Mouse (Mus musculus) heart, embryonic 10.5 days (tissue): ENCODE data around the gene Lmcd1. TPM values are rescaled to one million over a fixed set of nuclear protein-coding genes. Genes with fewer than 3 reads are reported as not detected.

Source experiments
- DNase-seq: peaks from one replicate; pipeline ENCODE4 v3.0.0-alpha.2; 2017; ENCODE audit warnings: low spot score
- H3K27ac ChIP-seq: fragments of 300-500 bp; sonication (generic); 2 replicates; pipeline ENCODE4 v1.5.1; 2016; ENCODE audit warnings: mild to moderate bottlenecking
- H3K27me3 ChIP-seq: fragments of 300-500 bp; sonication (generic); 2 replicates; pipeline ENCODE4 v1.6.1; 2016; ENCODE audit warnings: mild to moderate bottlenecking; ENCODE audit not compliant: poor library complexity, insufficient read depth, severe bottlenecking
- H3K36me3 ChIP-seq: fragments of 300-500 bp; sonication (generic); 2 replicates; pipeline ENCODE4 v1.6.1; 2016; ENCODE audit warnings: mild to moderate bottlenecking, moderate library complexity
- H3K4me1 ChIP-seq: fragments of 300-500 bp; sonication (generic); 2 replicates; pipeline ENCODE4 v1.6.1; 2016; ENCODE audit warnings: mild to moderate bottlenecking
- H3K4me3 ChIP-seq: fragments of 300-500 bp; sonication (generic); 2 replicates; pipeline ENCODE4 v1.5.1; 2016; ENCODE audit warnings: mild to moderate bottlenecking, moderate library complexity
- H3K9me3 ChIP-seq: fragments of 300-500 bp; sonication (generic); 2 replicates; pipeline ENCODE4 v1.6.1; 2016; ENCODE audit warnings: mild to moderate bottlenecking, moderate library complexity
- WGBS: fragments of 180-500 bp; shearing (Covaris S2); methylation state at CpG from one replicate; pipeline ENCODE4 v1.1.7; 2016; 5-methylcytosine and 5-hydroxymethylcytosine counted together
- polyA plus RNA-seq: library from polyadenylated mRNA; unstranded; fragments of >200 nt; fragmentation: Nextera tagmentation; extraction: Ambion mirVana; gene quantifications from 2 replicates; pipeline ENCODE4 v1.2.1, GENCODE M21; 2016

Lmcd1 gene
- polyA plus RNA-seq, 1 experiment from 2014 or later = 12.8 TPM

DNA sequence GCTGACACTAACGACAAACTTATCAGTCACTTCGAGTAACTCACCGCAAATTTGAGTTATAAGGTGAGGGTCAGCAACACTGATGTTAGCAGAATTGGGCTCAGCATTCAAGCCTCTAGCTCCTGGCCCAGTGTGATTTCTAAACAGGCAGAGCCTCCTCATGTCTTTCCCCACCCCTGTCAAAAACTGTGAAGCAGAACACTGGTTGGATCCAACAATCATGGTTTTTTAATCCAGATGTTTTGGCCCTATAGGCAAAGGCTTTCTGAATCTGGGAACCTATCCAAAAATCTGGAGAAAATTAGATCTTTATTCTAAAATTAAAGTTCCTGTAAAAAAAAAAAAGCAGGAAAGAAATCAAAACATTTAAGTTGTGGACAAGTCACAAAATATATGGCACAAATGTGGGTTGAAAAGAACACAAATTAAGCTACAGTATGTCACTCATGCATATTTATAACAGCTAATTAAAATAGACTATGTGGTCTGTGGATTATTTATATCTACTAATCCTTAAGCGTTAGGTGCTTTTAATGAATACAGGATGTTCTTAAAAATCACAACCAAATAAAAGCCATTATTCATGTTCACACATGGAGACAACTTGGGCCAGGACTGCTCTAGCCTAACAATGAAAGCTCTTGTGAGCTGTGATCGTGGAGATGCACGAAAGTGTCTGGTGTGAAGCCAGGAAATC lies 5.7 kb upstream of the Lmcd1 start:
- no peak overlapping the region for H3K27ac ChIP-seq
- no peak for DNase-seq
- H3K9me3 ChIP-seq = no peaks in the 10 kb centered on the region
- no peaks in the 10 kb centered on the region for H3K4me1 ChIP-seq
- no peaks in the 10 kb centered on the region for H3K27me3 ChIP-seq
- no peaks in the 10 kb centered on the region for H3K36me3 ChIP-seq
- H3K4me3 ChIP-seq = no peak overlapping the region
- 83% methylated on average over 6 of the region's 6 CpGs for WGBS

DNA sequence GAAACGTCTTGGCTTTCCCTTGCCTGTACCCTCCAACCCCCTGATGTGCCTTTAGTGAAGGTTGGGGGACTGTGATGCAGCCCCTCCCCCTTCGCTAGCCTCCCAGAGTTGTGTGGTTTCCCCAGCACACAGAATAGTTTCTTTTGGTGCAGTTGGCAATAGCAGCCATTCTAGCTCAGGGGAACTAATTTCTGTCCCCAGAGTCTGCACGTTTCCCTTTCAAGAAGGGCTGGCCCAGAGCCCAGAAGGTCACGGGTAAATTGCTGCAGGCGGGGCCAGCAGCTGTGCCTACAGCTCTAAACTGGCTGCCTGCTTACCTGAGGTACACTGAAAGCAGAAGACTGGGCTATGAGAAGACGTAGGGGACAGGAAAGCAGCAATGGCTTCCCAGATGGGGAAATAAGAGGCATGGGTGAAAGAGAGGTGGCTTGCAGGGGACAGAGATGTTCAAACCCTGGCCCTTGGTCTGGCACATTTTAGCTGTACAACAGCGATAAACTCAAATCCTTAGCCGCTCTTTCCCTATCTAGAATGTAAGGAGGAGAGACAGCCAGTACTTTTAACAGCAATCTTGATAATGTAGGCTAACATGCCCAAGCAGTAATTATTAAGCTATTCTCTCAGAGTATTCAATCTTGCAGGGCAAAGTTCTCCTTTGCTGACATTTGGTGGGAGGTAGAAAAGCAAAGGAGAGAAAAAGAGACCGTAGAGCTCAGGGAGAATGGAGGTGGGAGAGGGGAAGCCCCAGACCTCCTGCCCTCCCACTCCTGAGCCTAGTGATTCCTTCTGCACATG lies 900 bp downstream of the Lmcd1 start:
- Histone ChIP-seq H3K27ac (peak overlapping the region; percentile 72; the same call in 1 of the 2 replicates), H3K4me3 (peak overlapping the region; percentile 45), H3K36me3 (no peaks in the 10 kb centered on the region), H3K4me1 (peaks cover 17% of the 10 kb centered on the region), H3K9me3 (no peaks in the 10 kb centered on the region), H3K27me3 (peaks cover 9% of the 10 kb centered on the region; the same call in 1 of the 2 replicates)
- no peak for DNase-seq
- 38% methylated on average over 9 of the region's 9 CpGs for WGBS

GRCm38 (mm10) chr6:112275731-112276245 lies 2.2 kb downstream of the Lmcd1 start:
- peaks cover 9% of the 10 kb centered on the region; the same call in 1 of the 2 replicates for H3K27me3 ChIP-seq
- H3K36me3 ChIP-seq = no peaks in the 10 kb centered on the region
- no peak overlapping the region for H3K27ac ChIP-seq
- H3K4me3 ChIP-seq = no peak overlapping the region
- peaks cover 17% of the 10 kb centered on the region for H3K4me1 ChIP-seq
- no peaks in the 10 kb centered on the region for H3K9me3 ChIP-seq
- WGBS = 78% methylated on average over 6 of the region's 6 CpGs
- DNase-seq = no peak

GRCm38 (mm10) chr6:112278805-112279204 lies 5.2 kb downstream of the Lmcd1 start:
- Histone ChIP-seq H3K27me3 (peaks cover 9% of the 10 kb centered on the region; the same call in 1 of the 2 replicates), H3K36me3 (no peaks in the 10 kb centered on the region), H3K9me3 (no peaks in the 10 kb centered on the region), H3K4me3 (no peak overlapping the region), H3K27ac (no peak overlapping the region), H3K4me1 (peaks cover 10% of the 10 kb centered on the region; the same call in 1 of the 2 replicates)
- no peak for DNase-seq
- 88% methylated on average over 1 of the region's 1 CpGs for WGBS

GRCm38 (mm10) chr6:112280161-112280560 lies 6.6 kb downstream of the Lmcd1 start:
- Histone ChIP-seq H3K27ac (no peak overlapping the region), H3K4me3 (no peak overlapping the region), H3K27me3 (peaks cover 9% of the 10 kb centered on the region; the same call in 1 of the 2 replicates), H3K4me1 (no peaks in the 10 kb centered on the region), H3K36me3 (no peaks in the 10 kb centered on the region), H3K9me3 (no peaks in the 10 kb centered on the region)
- no peak for DNase-seq
- WGBS = 91% methylated on average over 2 of the region's 2 CpGs

- 72% methylated on average over 3 of the region's 3 CpGs for WGBS
Measured at GRCm38 (mm10) chr6:112280945-112281344, 7.4 kb downstream of the Lmcd1 start.

GRCm38 (mm10) chr6:112281935-112282334 lies 8.4 kb downstream of the Lmcd1 start:
- Histone ChIP-seq H3K4me3 (no peak overlapping the region), H3K27ac (no peak overlapping the region), H3K9me3 (no peaks in the 10 kb centered on the region), H3K27me3 (no peaks in the 10 kb centered on the region), H3K4me1 (no peaks in the 10 kb centered on the region), H3K36me3 (0 out of 2 replicates have a peak, but pooled peaks cover 3% of the 10 kb centered on the region)
- DNase-seq = no peak
- WGBS = 92% methylated on average over 2 of the region's 2 CpGs

More at GRCm38 (mm10) chr6:112280945-112281344, 7.4 kb downstream of the Lmcd1 start:
- no peak for DNase-seq
- H3K4me1 ChIP-seq = no peaks in the 10 kb centered on the region
- peaks cover under 1% of the 10 kb centered on the region; the same call in 1 of the 2 replicates for H3K27me3 ChIP-seq
- H3K4me3 ChIP-seq = no peak overlapping the region
- no peak overlapping the region for H3K27ac ChIP-seq
- 0 out of 2 replicates have a peak, but pooled peaks cover under 1% of the 10 kb centered on the region for H3K36me3 ChIP-seq
- H3K9me3 ChIP-seq = no peaks in the 10 kb centered on the region

DNA sequence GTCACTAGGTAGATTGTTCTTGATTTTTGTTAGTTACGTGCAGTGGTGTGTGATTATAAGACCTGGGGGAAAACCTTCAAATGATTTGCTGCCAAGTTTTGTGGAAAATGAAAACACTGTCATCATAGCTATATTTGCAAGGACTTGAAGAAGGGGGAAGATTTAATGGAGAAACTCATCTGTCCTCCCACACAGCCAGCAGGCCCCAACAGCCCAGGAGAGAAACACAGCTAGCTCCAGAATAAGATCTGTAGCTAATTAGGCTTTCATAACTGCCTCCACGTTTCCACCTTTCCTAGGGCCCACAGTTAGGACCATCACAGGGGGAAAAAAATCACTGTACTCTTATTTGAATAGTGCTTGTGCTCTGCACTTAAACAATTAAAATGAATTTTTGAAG lies 10.5 kb downstream of the Lmcd1 start:
- Histone ChIP-seq H3K27me3 (no peaks in the 10 kb centered on the region), H3K4me3 (no peak overlapping the region), H3K36me3 (0 out of 2 replicates have a peak, but pooled peaks cover 3% of the 10 kb centered on the region), H3K27ac (no peak overlapping the region), H3K9me3 (no peaks in the 10 kb centered on the region), H3K4me1 (no peaks in the 10 kb centered on the region)
- WGBS = 71% methylated on average over 2 of the region's 2 CpGs
- no peak for DNase-seq

- H3K4me1 ChIP-seq = no peaks in the 10 kb centered on the region
- 0 out of 2 replicates have a peak, but pooled peaks cover 3% of the 10 kb centered on the region for H3K36me3 ChIP-seq
- WGBS = 81% methylated on average over 9 of the region's 9 CpGs
- H3K27ac ChIP-seq = no peak overlapping the region
- H3K4me3 ChIP-seq = no peak overlapping the region
- H3K9me3 ChIP-seq = no peaks in the 10 kb centered on the region
- DNase-seq = no peak
- H3K27me3 ChIP-seq = no peaks in the 10 kb centered on the region
Measured at GRCm38 (mm10) chr6:112287671-112288070, 14.1 kb downstream of the Lmcd1 start.

DNA sequence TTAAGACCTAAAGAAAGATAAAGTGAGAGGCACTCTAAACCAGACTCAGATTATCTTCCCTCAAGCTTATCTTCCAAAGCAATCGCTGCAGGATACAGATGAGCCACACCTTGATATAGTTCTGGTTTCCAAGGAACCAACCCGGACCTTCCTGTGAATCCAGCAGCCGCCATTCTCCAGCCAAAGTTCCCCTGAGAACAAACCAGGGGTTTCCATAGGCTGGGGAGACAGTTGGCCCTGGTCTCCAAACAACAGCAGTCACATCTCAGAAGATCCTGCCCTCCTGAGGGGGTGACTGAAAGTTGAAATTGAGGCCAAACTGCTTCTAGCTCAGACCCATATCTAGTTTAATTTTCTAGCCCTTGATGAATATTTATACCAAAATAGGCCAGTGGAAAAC lies 14.7 kb downstream of the Lmcd1 start:
- no peaks in the 10 kb centered on the region for H3K9me3 ChIP-seq
- 0 out of 2 replicates have a peak, but pooled peaks cover 3% of the 10 kb centered on the region for H3K36me3 ChIP-seq
- peak; percentile 43 for DNase-seq
- no peaks in the 10 kb centered on the region for H3K27me3 ChIP-seq
- WGBS = 75% methylated on average over 3 of the region's 3 CpGs
- H3K4me1 ChIP-seq = peaks cover 2% of the 10 kb centered on the region
- H3K4me3 ChIP-seq = no peak overlapping the region
- H3K27ac ChIP-seq = no peak overlapping the region

- Histone ChIP-seq H3K9me3 (no peaks in the 10 kb centered on the region), H3K27me3 (no peaks in the 10 kb centered on the region), H3K36me3 (0 out of 2 replicates have a peak, but pooled peaks cover under 1% of the 10 kb centered on the region), H3K4me1 (peaks cover 17% of the 10 kb centered on the region), H3K4me3 (no peak overlapping the region), H3K27ac (no peak overlapping the region)
- 63% methylated on average over 4 of the region's 4 CpGs for WGBS
- no peak for DNase-seq
Measured at GRCm38 (mm10) chr6:112291146-112291545, 17.6 kb downstream of the Lmcd1 start.

- Histone ChIP-seq H3K4me1 (peaks cover 17% of the 10 kb centered on the region), H3K27me3 (no peaks in the 10 kb centered on the region), H3K9me3 (no peaks in the 10 kb centered on the region), H3K4me3 (no peak overlapping the region), H3K27ac (0 out of 2 replicates have a peak overlapping the region, but pooled peaks have one; percentile 47), H3K36me3 (no peaks in the 10 kb centered on the region)
- no peak for DNase-seq
- 23% methylated on average over 5 of the region's 5 CpGs for WGBS
Measured at GRCm38 (mm10) chr6:112293320-112293719, 19.8 kb downstream of the Lmcd1 start.

GRCm38 (mm10) chr6:112295269-112295668 lies 21.7 kb downstream of the Lmcd1 start:
- WGBS = 32% methylated on average over 3 of the region's 3 CpGs
- Histone ChIP-seq H3K27ac (no peak overlapping the region), H3K4me3 (no peak overlapping the region), H3K27me3 (no peaks in the 10 kb centered on the region), H3K9me3 (no peaks in the 10 kb centered on the region), H3K36me3 (no peaks in the 10 kb centered on the region), H3K4me1 (peaks cover 17% of the 10 kb centered on the region)
- DNase-seq = no peak
